Mouse (Mus musculus): ENCODE results near the gene Gstm6. TPM values are rescaled to one million over a fixed set of nuclear protein-coding genes. Genes with fewer than 3 reads are reported as not detected.
"Not testable (repeated sequence)": the region's sequence is repeated elsewhere in the genome, so short reads cannot be mapped to it uniquely, and the experiment has no call there.

Gstm6 gene
- total RNA-seq (2015) (0.22 TPM in 1 of 2 replicates, not detected in the other), total RNA-seq (2017) (not detected in 2 replicates)

- ATAC-seq (replicated peaks; ENCODE audit: poor library complexity): no peak
These were observed at the start of gene Gstm6 for GRCm38 (mm10) chr3:107943239-107943990. Gene Gstm6, minus strand, starts transcription at chr3:107943749.

GRCm38 (mm10) chr3:107986041-107986562 is 42.6 kb upstream of the Gstm6 start, which contains the start of gene Gstm2:
Gene Gstm2, minus strand, starts transcription at chr3:107986453.
- ATAC-seq (replicated peaks; ENCODE audit: poor library complexity): no peak

- ATAC-seq (replicated peaks; ENCODE audit: poor library complexity): not testable (repeated sequence)
These were observed 41.6 kb upstream of the Gstm6 start for GRCm38 (mm10) chr3:107985141-107985540.

GRCm38 (mm10) chr3:107984471-107984870 is 40.9 kb upstream of the Gstm6 start:
- no peak for ATAC-seq (replicated peaks; ENCODE audit: poor library complexity)

- ATAC-seq (replicated peaks; ENCODE audit: poor library complexity): no peak
These were observed 40.2 kb upstream of the Gstm6 start for GRCm38 (mm10) chr3:107983771-107984170.

GRCm38 (mm10) chr3:107982726-107983125 is 39.2 kb upstream of the Gstm6 start:
- ATAC-seq (replicated peaks; ENCODE audit: poor library complexity): no peak

GRCm38 (mm10) chr3:107981261-107981660 is 37.7 kb upstream of the Gstm6 start:
- ATAC-seq (replicated peaks; ENCODE audit: poor library complexity): peak; percentile 55

- no peak for ATAC-seq (replicated peaks; ENCODE audit: poor library complexity)
These were observed 34.1 kb upstream of the Gstm6 start for GRCm38 (mm10) chr3:107977691-107978090.

GRCm38 (mm10) chr3:107974237-107974636 is 30.7 kb upstream of the Gstm6 start:
- no peak for ATAC-seq (replicated peaks; ENCODE audit: poor library complexity)

GRCm38 (mm10) chr3:107972070-107972469 is 28.5 kb upstream of the Gstm6 start:
- ATAC-seq (replicated peaks; ENCODE audit: poor library complexity): no peak

- ATAC-seq (replicated peaks; ENCODE audit: poor library complexity): not testable (repeated sequence)
These were observed 27.6 kb upstream of the Gstm6 start for GRCm38 (mm10) chr3:107971101-107971500.

GRCm38 (mm10) chr3:107968724-107969395 is 25.3 kb upstream of the Gstm6 start, which contains the start of gene Gstm3:
Gene Gstm3, minus strand, starts transcription at chr3:107969283.
- no peak for ATAC-seq (replicated peaks; ENCODE audit: poor library complexity)

- ATAC-seq (replicated peaks; ENCODE audit: poor library complexity): no peak
These were observed 23.1 kb upstream of the Gstm6 start for GRCm38 (mm10) chr3:107966631-107967030.

GRCm38 (mm10) chr3:107965592-107965991 is 22.0 kb upstream of the Gstm6 start:
- no peak for ATAC-seq (replicated peaks; ENCODE audit: poor library complexity)

GRCm38 (mm10) chr3:107964656-107965308 is 21.2 kb upstream of the Gstm6 start:
- peak; percentile 73 for ATAC-seq (replicated peaks; ENCODE audit: poor library complexity)

GRCm38 (mm10) chr3:107964026-107964425 is 20.5 kb upstream of the Gstm6 start:
- peak; percentile 53 for ATAC-seq (replicated peaks; ENCODE audit: poor library complexity)

GRCm38 (mm10) chr3:107955260-107955659 is 11.7 kb upstream of the Gstm6 start:
- not testable (repeated sequence) for ATAC-seq (replicated peaks; ENCODE audit: poor library complexity)

GRCm38 (mm10) chr3:107953906-107954305 is 10.4 kb upstream of the Gstm6 start:
- no peak for ATAC-seq (replicated peaks; ENCODE audit: poor library complexity)

GRCm38 (mm10) chr3:107953328-107953755 is 9.8 kb upstream of the Gstm6 start:
- ATAC-seq (replicated peaks; ENCODE audit: poor library complexity): peak; percentile 94

GRCm38 (mm10) chr3:107950531-107950930 is 7.0 kb upstream of the Gstm6 start:
- no peak for ATAC-seq (replicated peaks; ENCODE audit: poor library complexity)

GRCm38 (mm10) chr3:107949461-107949860 is 5.9 kb upstream of the Gstm6 start:
- ATAC-seq (replicated peaks; ENCODE audit: poor library complexity): not testable (repeated sequence)
